Mouse (Mus musculus) layer of hippocampus, adult 18-20 months (tissue): ENCODE data around the gene Gm11213. TPM values are rescaled to one million over a fixed set of nuclear protein-coding genes. Genes with fewer than 3 reads are reported as not detected.

Experiments used
- DNase-seq, 2 experiments: peaks; one replicate each; pipeline ENCODE4 v3.0.0; 2022; ENCODE audit warnings: low spot score in 2 of 2
- total RNA-seq, 2 experiments: library from RNA; stranded (reverse); gene quantifications; 2 replicates each; pipeline ENCODE4 v1.2.3; 2021

Gm11213 gene
- total RNA-seq, 2 experiments from 2014 or later, result not detected

DNA sequence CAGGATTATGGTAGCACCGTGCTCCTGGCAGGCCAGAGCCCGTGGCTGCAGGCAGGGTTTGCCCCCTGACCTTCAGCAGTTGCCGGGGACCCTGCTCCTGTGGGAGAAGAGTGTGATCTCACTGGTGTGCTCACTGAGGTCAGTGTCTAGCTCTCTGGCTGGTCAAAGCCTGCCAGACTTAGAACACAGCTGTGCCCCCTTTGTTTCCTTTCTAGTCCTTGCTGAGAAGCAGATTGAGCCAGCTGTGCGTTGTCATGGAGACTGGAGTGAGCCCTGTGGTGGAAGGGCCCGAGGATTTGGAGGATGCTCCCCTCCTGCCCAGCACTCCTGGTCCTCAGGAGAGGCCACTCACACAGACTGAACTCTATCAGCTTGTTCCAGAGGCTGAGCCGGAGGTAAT, 25.0 kb downstream of the Gm11213 start:
- no peak for DNase-seq

GRCm38 (mm10) chr4:63579649-63580048, 25.4 kb downstream of the Gm11213 start:
- DNase-seq, result no peak

GRCm38 (mm10) chr4:63572621-63573020, 32.4 kb downstream of the Gm11213 start:
- DNase-seq, result no peak

- DNase-seq, result no peak
These were observed 34.8 kb downstream of the Gm11213 start for GRCm38 (mm10) chr4:63570208-63570781.

GRCm38 (mm10) chr4:63569322-63569721, 35.7 kb downstream of the Gm11213 start:
- DNase-seq, result no peak

DNA sequence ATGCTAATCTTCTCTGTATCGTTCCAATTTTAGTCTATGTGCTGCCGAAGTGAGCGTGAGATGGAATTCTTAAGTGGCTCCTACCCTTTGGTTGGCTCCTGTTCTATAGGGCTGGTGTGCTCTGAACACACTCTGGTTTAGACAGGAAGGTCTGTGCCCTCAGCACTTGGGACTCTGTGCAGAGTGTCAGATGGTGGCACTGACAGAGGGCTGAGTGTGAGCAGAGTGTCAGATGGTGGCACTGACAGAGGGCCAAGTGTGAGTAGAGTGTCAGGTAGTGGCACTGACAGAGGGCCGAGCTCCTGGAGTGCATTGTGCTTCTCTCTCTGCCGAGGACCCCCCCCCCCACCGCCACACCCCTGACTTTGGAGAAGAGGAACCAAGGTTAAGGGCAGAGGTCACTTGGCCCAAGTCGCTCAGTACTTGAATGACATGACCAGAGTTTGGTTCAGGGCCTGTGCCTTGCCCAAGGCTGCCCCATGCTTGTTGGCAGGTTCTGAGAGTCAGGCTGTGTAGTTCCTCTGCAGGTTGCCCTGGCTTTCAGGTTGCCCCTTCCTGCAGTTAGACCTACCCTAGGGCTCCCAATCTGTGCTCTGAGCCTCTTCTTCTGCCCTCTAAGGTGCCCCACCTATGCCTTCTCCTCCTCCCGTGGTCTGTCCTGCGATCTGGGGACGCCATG, 37.2 kb downstream of the Gm11213 start:
- no peak for DNase-seq

GRCm38 (mm10) chr4:63562742-63563141, 42.3 kb downstream of the Gm11213 start:
- DNase-seq, result no peak

DNA sequence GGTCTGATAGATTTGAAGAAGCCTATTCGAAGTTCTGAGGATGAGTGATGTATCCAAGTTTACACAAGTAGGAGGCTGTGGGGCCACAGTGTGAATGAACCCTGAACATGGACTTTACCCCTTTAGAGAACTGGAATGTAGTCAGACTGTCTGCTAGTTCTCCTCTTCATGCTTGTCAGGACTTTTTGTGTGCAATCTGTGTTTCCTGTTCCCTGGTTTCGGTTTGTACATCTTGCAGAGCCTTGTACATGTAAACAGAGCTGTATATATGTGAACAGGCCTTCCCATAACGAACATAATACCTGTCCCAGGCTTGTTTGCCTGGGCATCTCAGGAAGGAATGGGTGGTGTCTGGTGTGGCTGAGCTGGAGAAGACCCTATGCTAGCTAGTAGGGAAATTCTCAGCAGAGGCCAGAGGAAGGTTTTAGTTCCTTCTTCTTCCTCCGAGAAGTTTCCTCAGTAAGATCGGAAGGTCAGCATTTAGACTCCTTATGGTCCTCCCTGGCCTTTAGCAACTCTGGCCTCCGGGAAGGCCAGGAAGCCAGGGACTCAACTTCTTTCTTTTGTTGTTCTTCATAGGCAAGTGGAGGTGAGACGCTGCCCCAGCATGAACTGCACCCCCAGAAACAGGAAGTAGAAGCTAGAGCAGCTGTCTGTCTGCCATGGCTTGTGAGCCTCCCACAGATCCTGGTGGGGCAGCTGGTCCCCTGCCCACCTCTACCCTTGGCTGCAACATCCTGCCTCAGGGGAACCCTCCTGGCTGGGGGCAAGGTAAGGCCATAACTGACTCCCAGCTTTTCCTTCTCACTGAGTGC, 43.0 kb downstream of the Gm11213 start:
- no peak for DNase-seq

- no peak for DNase-seq
These were observed 45.0 kb downstream of the Gm11213 start for GRCm38 (mm10) chr4:63560079-63560478.

- DNase-seq, result no peak
These were observed 45.8 kb downstream of the Gm11213 start for GRCm38 (mm10) chr4:63559127-63559697.

GRCm38 (mm10) chr4:63558407-63559081, 46.5 kb downstream of the Gm11213 start, which contains the start of gene Tmem268:
Gene Tmem268 (plus strand): TSS chr4:63558781.
- peak; percentile 48 to 69 for DNase-seq

DNA sequence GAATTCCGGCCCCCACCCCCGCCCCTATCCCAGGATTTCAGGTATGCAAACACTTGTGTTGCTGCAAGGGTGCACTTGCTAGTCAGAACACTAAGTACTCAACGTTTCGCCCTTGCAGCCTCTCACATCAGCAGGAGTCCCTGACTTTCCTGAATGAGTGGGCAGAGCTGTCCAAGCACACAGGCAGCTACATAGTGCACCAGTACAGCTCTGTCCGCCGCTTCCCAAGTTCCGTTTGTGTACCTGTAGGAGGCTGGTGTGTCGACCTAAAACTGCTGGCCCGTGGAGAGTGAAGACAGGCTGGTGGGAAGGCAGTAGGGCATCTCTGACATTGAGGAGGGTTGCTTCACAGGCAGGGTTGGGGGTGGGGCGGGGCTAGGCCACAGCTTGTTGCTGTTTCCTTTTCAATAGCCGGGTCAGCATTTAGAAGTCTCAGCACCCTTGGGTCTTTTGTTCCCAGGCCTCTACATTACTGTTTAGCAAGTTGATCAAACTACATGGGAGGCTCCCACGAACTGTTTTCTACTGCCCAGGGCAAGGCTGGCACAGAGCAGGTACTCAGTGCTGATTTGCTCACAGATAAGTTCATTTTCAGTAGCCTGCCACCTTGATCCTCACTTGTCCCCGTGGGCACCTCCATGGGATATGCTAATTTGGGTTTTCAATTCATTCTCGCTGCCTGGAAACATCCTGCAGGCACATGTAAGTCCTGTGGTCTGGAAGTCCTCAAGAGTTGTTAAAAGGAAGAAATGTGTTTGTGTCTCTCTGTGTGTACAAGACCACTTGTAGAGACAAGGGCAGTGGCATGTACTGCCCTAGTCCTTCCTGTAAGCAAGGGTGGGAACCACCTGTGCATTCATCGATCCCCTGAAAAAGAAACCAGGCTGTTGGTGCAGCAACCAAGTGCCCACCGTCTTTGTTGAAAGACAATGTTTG, 47.7 kb downstream of the Gm11213 start:
- no peak for DNase-seq

DNA sequence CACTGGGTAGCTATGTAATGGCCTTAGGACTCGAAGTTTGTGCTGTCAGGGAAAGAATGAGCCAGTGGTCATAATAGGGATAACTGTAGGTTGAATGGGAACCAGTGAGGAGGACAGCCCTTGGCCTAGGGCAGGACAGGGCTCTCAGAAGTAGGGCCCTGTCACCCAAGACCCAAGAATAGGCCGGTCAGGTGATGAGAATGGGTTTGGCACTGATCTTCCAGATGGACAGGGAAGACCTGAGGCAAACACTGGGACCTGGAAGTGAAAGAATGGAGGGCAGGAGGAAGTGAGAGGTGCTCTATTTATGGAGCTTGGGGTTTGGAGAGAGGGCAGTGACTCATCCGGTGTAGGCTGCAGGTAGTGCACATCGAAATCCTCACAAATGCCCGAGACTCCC, 48.4 kb downstream of the Gm11213 start:
- DNase-seq, result no peak

- no peak for DNase-seq
These were observed 50.0 kb downstream of the Gm11213 start for GRCm38 (mm10) chr4:63555111-63555510.

GRCm38 (mm10) chr4:63554616-63555015, 50.4 kb downstream of the Gm11213 start:
- DNase-seq, result no peak

DNA sequence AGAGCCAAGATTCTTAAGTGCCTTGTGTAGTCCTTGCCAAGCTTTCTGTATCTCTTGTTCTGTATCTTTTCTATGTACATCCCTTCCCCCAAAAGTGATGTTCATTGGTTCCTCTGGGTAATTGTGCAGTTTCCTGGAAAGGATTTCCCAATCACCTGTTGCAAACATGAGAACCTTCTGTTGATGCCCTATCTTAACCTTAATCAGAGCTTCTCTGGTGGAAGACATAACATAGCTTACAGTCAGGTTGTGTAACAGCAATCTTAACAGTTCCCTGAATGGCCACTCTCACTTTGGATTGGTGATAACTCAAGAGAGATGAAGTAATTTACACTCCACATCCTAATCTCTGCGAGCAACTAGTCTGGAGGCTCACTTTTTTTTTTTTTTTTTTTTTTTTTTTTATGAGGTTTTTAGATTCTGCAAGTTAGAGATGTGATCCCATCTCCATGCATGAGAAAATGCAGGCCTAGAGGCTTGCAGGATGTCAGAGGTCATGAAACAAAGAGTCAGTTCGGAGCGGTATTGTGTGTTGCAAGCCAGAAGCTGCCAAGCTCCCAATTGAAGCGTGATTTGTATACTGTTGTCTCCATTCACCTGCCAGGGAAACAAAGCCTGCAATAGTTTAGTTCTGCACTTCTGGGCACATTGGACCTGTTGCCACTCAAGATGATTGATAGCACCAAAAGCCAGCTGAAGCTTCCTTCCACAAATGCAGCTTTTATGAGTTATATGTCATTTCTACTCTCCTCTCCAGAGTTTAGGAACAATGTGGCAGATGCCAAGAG, 51.1 kb downstream of the Gm11213 start:
- DNase-seq, result no peak

- no peak for DNase-seq
These were observed 52.2 kb downstream of the Gm11213 start for GRCm38 (mm10) chr4:63552865-63553264.

DNA sequence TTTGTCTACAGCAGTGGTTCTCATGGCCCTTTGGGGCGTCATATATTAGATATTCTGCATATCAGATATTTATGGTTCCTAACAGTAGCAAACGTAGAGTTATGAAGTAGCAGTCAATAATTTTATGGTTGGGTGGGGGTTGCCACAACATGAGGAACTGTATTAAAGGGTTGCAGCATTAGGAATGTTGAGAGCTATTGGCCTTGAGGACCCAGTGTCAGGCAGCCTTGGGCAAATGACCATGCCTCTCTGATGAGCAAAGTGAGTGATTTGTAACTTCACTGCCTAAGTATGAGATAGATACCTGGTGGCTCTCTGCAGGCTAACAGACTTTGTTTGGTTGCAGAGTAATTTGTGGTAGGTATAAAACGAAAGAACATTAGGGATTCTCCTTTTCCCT, 54.2 kb downstream of the Gm11213 start:
- DNase-seq, result no peak

DNA sequence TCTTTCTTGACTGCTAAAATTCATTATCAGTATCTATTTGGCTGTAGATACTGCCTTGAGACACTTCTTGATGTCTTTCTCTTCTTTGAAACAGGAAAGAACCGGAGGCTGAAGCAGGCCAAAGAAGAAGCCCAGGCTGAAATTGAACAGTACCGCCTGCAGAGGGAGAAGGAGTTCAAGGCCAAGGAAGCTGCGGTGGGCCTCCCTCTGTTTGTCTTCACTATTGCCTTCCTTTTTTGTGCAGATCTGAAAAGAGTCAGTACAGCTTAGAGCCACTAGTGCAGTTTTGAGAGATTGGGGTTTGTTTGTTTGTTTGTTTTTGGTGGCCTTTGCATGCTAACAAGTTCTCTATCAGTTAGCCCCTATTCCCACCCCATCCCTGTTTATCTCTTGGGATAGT, 56.6 kb downstream of the Gm11213 start:
- DNase-seq, result no peak
